Mouse (Mus musculus): ENCODE measurements around the gene Oxct2a. TPM values are rescaled to one million over a fixed set of nuclear protein-coding genes. Genes with fewer than 3 reads are reported as not detected.
A peak's percentile ranks its signal among the peaks of the same experiment; 100 is the strongest.
"Not testable (repeated sequence)": the region's sequence is repeated elsewhere in the genome, so short reads cannot be mapped to it uniquely, and the experiment has no call there.

Oxct2a gene
- polyA plus RNA-seq, 1 experiment from 2014 or later = not detected

DNA sequence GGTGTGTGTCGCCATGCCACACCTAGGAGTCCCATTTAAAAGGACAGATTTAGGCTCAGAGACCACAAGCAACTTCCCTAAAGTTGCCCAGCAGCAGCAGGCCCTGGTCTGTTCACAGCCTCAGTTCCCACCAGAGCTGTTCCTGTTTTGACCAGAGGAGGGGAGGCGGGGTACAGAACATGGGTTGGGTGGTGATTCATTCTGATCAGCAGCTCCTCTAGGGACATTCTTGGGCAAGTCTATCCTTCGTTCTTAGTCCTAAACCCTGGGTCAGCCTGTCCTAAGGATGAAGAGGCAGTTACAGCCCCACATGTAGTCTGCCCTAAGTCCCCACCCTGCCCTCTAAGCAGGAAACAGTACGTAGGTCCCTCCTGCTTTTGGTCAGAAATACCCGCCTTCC lies 16.8 kb upstream of the Oxct2a start:
- 64% methylated on average over 5 of the region's 5 CpGs for WGBS
- Histone ChIP-seq H3K27ac (ENCODE audit: low read depth, low read length) (no peak overlapping the region), H3K9me3 (ENCODE audit: control insufficient read depth, low read length) (no peaks in the 10 kb centered on the region), H3K4me3 (ENCODE audit: low read length) (no peak overlapping the region), H3K9ac (ENCODE audit: low read depth, low read length) (no peak overlapping the region), H3K4me1 (ENCODE audit: control insufficient read depth, insufficient read depth, low read length) (no peaks in the 10 kb centered on the region), H3K4me2 (replicated peaks; ENCODE audit: low read depth, low read length) (no peak overlapping the region), H3K27me3 (ENCODE audit: control insufficient read depth, insufficient read depth, low read length) (peaks cover 42% of the 10 kb centered on the region), H3K36me3 (ENCODE audit: control insufficient read depth, insufficient read depth, low read length) (no peaks in the 10 kb centered on the region)
- no peak for ATAC-seq (ENCODE audit: low FRiP score, low TSS enrichment)

- H3K4me2 ChIP-seq (replicated peaks; ENCODE audit: low read depth, low read length) = no peak overlapping the region
- H3K27me3 ChIP-seq (ENCODE audit: control insufficient read depth, insufficient read depth, low read length) = peaks cover 26% of the 10 kb centered on the region
- no peak overlapping the region for H3K4me3 ChIP-seq (ENCODE audit: low read length)
- no peak for ATAC-seq (ENCODE audit: low FRiP score, low TSS enrichment)
- WGBS = 76% methylated on average over 4 of the region's 4 CpGs
- no peak overlapping the region for H3K27ac ChIP-seq (ENCODE audit: low read depth, low read length)
- no peaks in the 10 kb centered on the region for H3K36me3 ChIP-seq (ENCODE audit: control insufficient read depth, insufficient read depth, low read length)
- H3K4me1 ChIP-seq (ENCODE audit: control insufficient read depth, insufficient read depth, low read length) = no peaks in the 10 kb centered on the region
- H3K9ac ChIP-seq (ENCODE audit: low read depth, low read length) = no peak overlapping the region
- no peaks in the 10 kb centered on the region for H3K9me3 ChIP-seq (ENCODE audit: control insufficient read depth, low read length)
Observed at GRCm38 (mm10) chr4:123337693-123338092, 14.3 kb upstream of the Oxct2a start.

DNA sequence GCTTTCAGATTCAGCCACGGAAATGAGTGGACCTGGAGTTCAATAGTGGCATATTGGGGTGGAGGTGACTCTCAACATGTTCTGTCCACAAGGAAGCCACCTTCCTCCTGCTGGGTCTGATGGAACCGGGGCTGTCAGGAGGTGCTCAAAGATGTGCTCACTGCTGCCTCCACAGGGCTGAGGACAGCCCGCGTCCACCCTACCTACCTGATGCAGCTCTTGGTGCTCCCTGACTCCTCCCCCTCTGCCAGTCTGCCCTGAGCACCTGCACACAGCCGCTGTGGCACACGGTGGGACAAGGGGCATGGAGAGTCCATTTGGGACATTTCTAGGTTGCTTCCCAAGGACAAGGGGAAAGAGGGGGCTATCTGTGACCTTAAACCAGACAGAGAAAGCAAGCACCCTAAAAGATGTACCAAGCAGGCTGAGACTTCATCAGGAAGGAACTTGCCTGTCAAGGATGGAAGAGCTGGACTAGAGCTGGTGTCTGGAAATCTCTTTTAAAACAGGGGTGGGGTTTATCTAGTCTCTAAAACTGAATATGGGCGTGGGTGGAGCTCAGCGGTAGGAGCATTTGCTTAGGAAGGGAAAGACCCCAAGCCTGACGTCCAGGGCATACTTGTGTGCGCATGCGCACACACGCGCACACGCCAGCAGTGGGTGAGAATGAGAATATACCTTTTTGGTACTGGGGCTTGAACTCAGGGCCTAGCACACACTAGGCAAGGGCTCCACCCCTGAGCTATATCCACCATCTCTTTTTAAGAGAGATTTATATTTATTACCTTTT lies 12.6 kb upstream of the Oxct2a start:
- no peak overlapping the region for H3K27ac ChIP-seq (ENCODE audit: low read depth, low read length)
- H3K4me3 ChIP-seq (ENCODE audit: low read length) = no peak overlapping the region
- H3K4me2 ChIP-seq (replicated peaks; ENCODE audit: low read depth, low read length) = no peak overlapping the region
- no peaks in the 10 kb centered on the region for H3K36me3 ChIP-seq (ENCODE audit: control insufficient read depth, insufficient read depth, low read length)
- no peaks in the 10 kb centered on the region for H3K9me3 ChIP-seq (ENCODE audit: control insufficient read depth, low read length)
- 68% methylated on average over 14 of the region's 14 CpGs for WGBS
- no peak overlapping the region for H3K9ac ChIP-seq (ENCODE audit: low read depth, low read length)
- peaks cover 10% of the 10 kb centered on the region for H3K27me3 ChIP-seq (ENCODE audit: control insufficient read depth, insufficient read depth, low read length)
- no peaks in the 10 kb centered on the region for H3K4me1 ChIP-seq (ENCODE audit: control insufficient read depth, insufficient read depth, low read length)
- ATAC-seq (ENCODE audit: low FRiP score, low TSS enrichment) = peak; percentile 54; the same call in 1 of the 2 replicates

DNA sequence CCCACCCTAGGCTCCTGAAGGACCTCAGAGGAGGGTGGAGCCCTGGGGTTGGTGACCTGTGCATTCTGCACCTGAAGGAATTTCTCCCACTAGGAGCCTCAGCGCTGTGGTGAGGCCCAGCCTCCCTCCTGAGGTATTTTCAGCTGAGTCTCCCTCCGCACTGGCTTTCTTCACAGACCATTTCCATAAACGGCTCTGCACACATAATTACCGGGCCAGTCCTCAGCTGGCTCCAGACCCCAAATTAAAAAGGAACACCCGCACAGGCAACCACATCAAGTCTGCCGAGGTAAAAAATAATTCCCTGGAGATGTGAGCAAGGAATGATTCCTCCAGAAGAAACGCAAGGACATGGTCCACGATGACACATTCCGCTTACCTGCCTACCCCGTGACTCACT lies 11.8 kb upstream of the Oxct2a start:
- ATAC-seq (ENCODE audit: low FRiP score, low TSS enrichment) = 0 out of 2 replicates have a peak, but pooled peaks have one; percentile 36

GRCm38 (mm10) chr4:123334177-123334576 lies 10.7 kb upstream of the Oxct2a start:
- no peak overlapping the region for H3K4me2 ChIP-seq (replicated peaks; ENCODE audit: low read depth, low read length)
- WGBS = 48% methylated on average over 3 of the region's 3 CpGs

More for the DNA sequence above, 11.8 kb upstream of the Oxct2a start:
- not testable (repeated sequence) for H3K4me2 ChIP-seq (replicated peaks; ENCODE audit: low read depth, low read length); H3K4me1 ChIP-seq (ENCODE audit: control insufficient read depth, insufficient read depth, low read length); H3K9me3 ChIP-seq (ENCODE audit: control insufficient read depth, low read length); H3K4me3 ChIP-seq (ENCODE audit: low read length); H3K36me3 ChIP-seq (ENCODE audit: control insufficient read depth, insufficient read depth, low read length); H3K27me3 ChIP-seq (ENCODE audit: control insufficient read depth, insufficient read depth, low read length); H3K9ac ChIP-seq (ENCODE audit: low read depth, low read length); H3K27ac ChIP-seq (ENCODE audit: low read depth, low read length)
- WGBS = 75% methylated on average over 10 of the region's 10 CpGs

GRCm38 (mm10) chr4:123333151-123333550 lies 9.7 kb upstream of the Oxct2a start:
- Histone ChIP-seq H3K9ac (ENCODE audit: low read depth, low read length) (no peak overlapping the region), H3K4me3 (ENCODE audit: low read length) (no peak overlapping the region), H3K4me1 (ENCODE audit: control insufficient read depth, insufficient read depth, low read length) (no peaks in the 10 kb centered on the region), H3K27me3 (ENCODE audit: control insufficient read depth, insufficient read depth, low read length) (no peaks in the 10 kb centered on the region), H3K27ac (ENCODE audit: low read depth, low read length) (no peak overlapping the region), H3K4me2 (replicated peaks; ENCODE audit: low read depth, low read length) (no peak overlapping the region), H3K36me3 (ENCODE audit: control insufficient read depth, insufficient read depth, low read length) (no peaks in the 10 kb centered on the region), H3K9me3 (ENCODE audit: control insufficient read depth, low read length) (no peaks in the 10 kb centered on the region)
- no peak for ATAC-seq (ENCODE audit: low FRiP score, low TSS enrichment)
- WGBS = 96% methylated on average over 4 of the region's 4 CpGs

More at GRCm38 (mm10) chr4:123334177-123334576, 10.7 kb upstream of the Oxct2a start:
- Histone ChIP-seq H3K9me3 (ENCODE audit: control insufficient read depth, low read length) (no peaks in the 10 kb centered on the region), H3K27me3 (ENCODE audit: control insufficient read depth, insufficient read depth, low read length) (no peaks in the 10 kb centered on the region), H3K27ac (ENCODE audit: low read depth, low read length) (no peak overlapping the region), H3K4me1 (ENCODE audit: control insufficient read depth, insufficient read depth, low read length) (no peaks in the 10 kb centered on the region), H3K9ac (ENCODE audit: low read depth, low read length) (no peak overlapping the region), H3K36me3 (ENCODE audit: control insufficient read depth, insufficient read depth, low read length) (no peaks in the 10 kb centered on the region), H3K4me3 (ENCODE audit: low read length) (no peak overlapping the region)
- ATAC-seq (ENCODE audit: low FRiP score, low TSS enrichment) = no peak

- not testable (repeated sequence) for H3K4me2 ChIP-seq (replicated peaks; ENCODE audit: low read depth, low read length); H3K36me3 ChIP-seq (ENCODE audit: control insufficient read depth, insufficient read depth, low read length); H3K9ac ChIP-seq (ENCODE audit: low read depth, low read length); H3K27me3 ChIP-seq (ENCODE audit: control insufficient read depth, insufficient read depth, low read length); ATAC-seq (ENCODE audit: low FRiP score, low TSS enrichment); H3K27ac ChIP-seq (ENCODE audit: low read depth, low read length); H3K9me3 ChIP-seq (ENCODE audit: control insufficient read depth, low read length); H3K4me1 ChIP-seq (ENCODE audit: control insufficient read depth, insufficient read depth, low read length); H3K4me3 ChIP-seq (ENCODE audit: low read length)
- WGBS = 67% methylated on average over 1 of the region's 1 CpGs
Observed at GRCm38 (mm10) chr4:123331961-123332360, 8.5 kb upstream of the Oxct2a start.

DNA sequence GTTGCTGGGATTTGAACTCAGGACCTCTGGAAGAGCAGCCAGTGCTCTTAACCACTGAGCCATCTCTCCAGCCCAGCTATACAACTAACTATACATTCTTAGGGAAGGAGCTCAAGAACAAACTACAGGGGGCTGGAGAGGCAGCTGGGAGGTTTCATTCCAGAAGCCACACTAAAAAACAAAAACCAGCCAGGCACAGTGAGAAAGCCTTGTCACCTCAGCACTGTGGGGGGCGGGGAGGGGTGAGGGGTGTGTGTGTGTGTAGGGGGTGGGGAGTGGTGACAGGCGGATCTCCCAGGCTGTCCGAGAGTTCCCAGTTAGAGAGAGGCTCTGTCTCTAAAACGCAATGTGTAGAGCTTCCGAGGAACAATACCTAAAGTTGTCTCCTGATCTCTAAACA lies 7.9 kb upstream of the Oxct2a start:
- Histone ChIP-seq H3K4me3 (ENCODE audit: low read length) (no peak overlapping the region), H3K27ac (ENCODE audit: low read depth, low read length) (no peak overlapping the region), H3K4me2 (replicated peaks; ENCODE audit: low read depth, low read length) (no peak overlapping the region), H3K27me3 (ENCODE audit: control insufficient read depth, insufficient read depth, low read length) (no peaks in the 10 kb centered on the region), H3K4me1 (ENCODE audit: control insufficient read depth, insufficient read depth, low read length) (no peaks in the 10 kb centered on the region), H3K9ac (ENCODE audit: low read depth, low read length) (no peak overlapping the region), H3K9me3 (ENCODE audit: control insufficient read depth, low read length) (no peaks in the 10 kb centered on the region), H3K36me3 (ENCODE audit: control insufficient read depth, insufficient read depth, low read length) (no peaks in the 10 kb centered on the region)
- WGBS = 73% methylated on average over 5 of the region's 5 CpGs
- ATAC-seq (ENCODE audit: low FRiP score, low TSS enrichment) = no peak

DNA sequence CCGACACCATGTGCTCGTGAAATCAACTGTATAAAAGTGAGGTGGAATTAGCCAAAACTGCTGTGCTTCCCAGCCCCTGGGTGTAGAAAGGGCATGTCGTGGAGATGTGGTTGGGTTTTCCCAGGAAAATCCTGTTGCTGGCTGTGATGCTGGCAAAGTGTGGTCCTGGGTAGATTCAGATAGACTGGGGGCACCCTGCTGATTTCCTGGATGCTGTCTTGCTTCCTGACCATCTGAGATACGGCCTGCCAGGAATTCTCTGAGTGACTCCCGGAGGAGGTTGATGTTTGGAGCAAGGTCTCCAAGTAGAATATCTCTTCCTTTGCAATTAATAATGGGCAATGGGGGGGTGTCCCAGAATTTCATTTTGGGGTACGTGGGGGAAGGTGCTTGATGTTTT lies 5.5 kb upstream of the Oxct2a start:
- H3K4me2 ChIP-seq (replicated peaks; ENCODE audit: low read depth, low read length) = no peak overlapping the region
- H3K27me3 ChIP-seq (ENCODE audit: control insufficient read depth, insufficient read depth, low read length) = no peaks in the 10 kb centered on the region
- H3K36me3 ChIP-seq (ENCODE audit: control insufficient read depth, insufficient read depth, low read length) = no peaks in the 10 kb centered on the region
- no peaks in the 10 kb centered on the region for H3K4me1 ChIP-seq (ENCODE audit: control insufficient read depth, insufficient read depth, low read length)
- no peak for ATAC-seq (ENCODE audit: low FRiP score, low TSS enrichment)
- 75% methylated on average over 6 of the region's 6 CpGs for WGBS
- H3K9ac ChIP-seq (ENCODE audit: low read depth, low read length) = no peak overlapping the region
- no peak overlapping the region for H3K4me3 ChIP-seq (ENCODE audit: low read length)
- no peak overlapping the region for H3K27ac ChIP-seq (ENCODE audit: low read depth, low read length)
- no peaks in the 10 kb centered on the region for H3K9me3 ChIP-seq (ENCODE audit: control insufficient read depth, low read length)
